Comparison of ENCODE assay signal across 7 mouse cellular contexts in genomic region chr8:90000899-90001640, GRCm38 (mm10).
DNase-seq lines count a peak whose midpoint lies in the region; ATAC-seq and TF ChIP-seq lines count a peak whose summit lies in the region.

No protein-coding gene starts in this region.

- peak; percentile 60; the same call in 1 of the 2 replicates for ATAC-seq in heart, postnatal 0 days (ENCODE audit: insufficient read depth, low read depth)

- H3K4me3 ChIP-seq in heart, postnatal 0 days (ENCODE audit: low read depth, low read length) = no peak overlapping the region
- no peak overlapping the region for H3K4me3 ChIP-seq in midbrain, embryonic 10.5 days
- no peak overlapping the region for H3K4me3 ChIP-seq in small intestine, adult 2 months (ENCODE audit: low read depth, low read length)

- H3K36me3 ChIP-seq in heart, postnatal 0 days (replicated peaks; ENCODE audit: control insufficient read depth, insufficient read depth, low read length) = no peaks in the 10 kb centered on the region
- no peaks in the 10 kb centered on the region for H3K36me3 ChIP-seq in midbrain, embryonic 10.5 days
- H3K36me3 ChIP-seq in small intestine, adult 2 months (ENCODE audit: control insufficient read depth, insufficient read depth, low read length) = no peaks in the 10 kb centered on the region

- TF ChIP-seq POLR2A in small intestine, adult 2 months (IDR thresholded peaks at IDR 0.05; ENCODE audit: low read depth, low read length) = no peak

- no peak overlapping the region for H3K9ac ChIP-seq in heart, postnatal 0 days (replicated peaks; ENCODE audit: low read depth, low read length)

- DNase-seq in ES-CJ7 (ENCODE audit: low read depth, low spot score) = peak; percentile 90
- DNase-seq in adrenal gland, postnatal 10 days = peak; percentile 89
- peak; percentile 90 for DNase-seq in embryo, embryonic 11 days
- DNase-seq in heart, postnatal 0 days (ENCODE audit: low spot score) = peak; percentile 73
- DNase-seq in layer of hippocampus, postnatal 36 days = peak; percentile 76 to 78
- DNase-seq in midbrain, embryonic 10.5 days (ENCODE audit: low spot score) = peak; percentile 84

- 34% methylated on average over 15 of the region's 15 CpGs for WGBS in heart, postnatal 0 days
- 32% methylated on average over 15 of the region's 15 CpGs for WGBS in midbrain, embryonic 10.5 days
- 41% methylated on average over 15 of the region's 15 CpGs for WGBS in small intestine, adult 2 months

- TF ChIP-seq CTCF in heart, postnatal 0 days (IDR thresholded peaks at IDR 0.05; ENCODE audit: low read depth) = peak; percentile 96
- TF ChIP-seq CTCF in small intestine, adult 2 months (IDR thresholded peaks at IDR 0.05; ENCODE audit: extremely low read depth, insufficient read length, insufficient replicate concordance, low read depth, low read length) = peak; percentile 79; the same call in 1 of the 2 replicates

- H3K27ac ChIP-seq in heart, postnatal 0 days (ENCODE audit: low read depth) = no peak overlapping the region
- H3K27ac ChIP-seq in midbrain, embryonic 10.5 days (replicated peaks) = peak overlapping the region; percentile 80
- H3K27ac ChIP-seq in small intestine, adult 2 months (ENCODE audit: insufficient read depth, low read depth, low read length) = no peak overlapping the region

- no peak overlapping the region for H3K4me2 ChIP-seq in heart, postnatal 0 days (ENCODE audit: low read depth, low read length)

- no peaks in the 10 kb centered on the region for H3K27me3 ChIP-seq in heart, postnatal 0 days (ENCODE audit: control insufficient read depth, insufficient read depth, low read length)
- no peaks in the 10 kb centered on the region; the same call in 1 of the 2 replicates for H3K27me3 ChIP-seq in midbrain, embryonic 10.5 days (ENCODE audit: low read depth, poor library complexity, severe bottlenecking)
- H3K27me3 ChIP-seq in small intestine, adult 2 months (ENCODE audit: control insufficient read depth, insufficient read depth, low read length) = no peaks in the 10 kb centered on the region

- no peaks in the 10 kb centered on the region for H3K4me1 ChIP-seq in heart, postnatal 0 days (ENCODE audit: control insufficient read depth, insufficient read depth)
- peaks cover 29% of the 10 kb centered on the region for H3K4me1 ChIP-seq in midbrain, embryonic 10.5 days
- no peaks in the 10 kb centered on the region for H3K4me1 ChIP-seq in small intestine, adult 2 months (ENCODE audit: control insufficient read depth, insufficient read depth, insufficient read length, low read length)

- no peaks in the 10 kb centered on the region for H3K9me3 ChIP-seq in heart, postnatal 0 days (replicated peaks; ENCODE audit: control insufficient read depth, low read length)
- H3K9me3 ChIP-seq in midbrain, embryonic 10.5 days (replicated peaks) = no peaks in the 10 kb centered on the region

- no peak for TF ChIP-seq EP300 in heart, postnatal 0 days (IDR thresholded peaks at IDR 0.05; ENCODE audit: low read depth)
